Mouse (Mus musculus) lung, postnatal 25 days (tissue): ENCODE measurements around the gene Bicd1.

ENCODE experiments used
- DNase-seq: peaks from one replicate; pipeline ENCODE4 v3.0.0; 2022; ENCODE audit warnings: low spot score

Bicd1 gene

DNA sequence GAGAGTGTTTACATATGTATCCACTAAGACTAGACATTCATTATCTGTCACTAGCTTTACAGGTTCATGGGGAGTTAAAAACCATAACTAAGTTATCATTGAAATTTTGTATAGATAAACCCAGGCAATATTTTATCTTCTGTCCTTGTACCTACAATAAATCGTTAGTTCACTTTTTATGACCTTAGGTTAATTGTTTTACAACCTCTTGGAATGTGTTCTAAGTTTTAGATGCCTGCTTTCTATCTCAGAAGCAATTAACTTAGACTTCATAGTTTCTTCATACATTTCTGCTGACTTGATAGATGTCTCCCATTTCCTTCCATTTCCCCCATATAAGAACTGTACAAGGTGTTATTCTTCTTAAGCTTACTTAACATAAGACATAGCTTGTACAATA is 158.5 kb downstream of the Bicd1 start:
- DNase-seq: no peak

DNA sequence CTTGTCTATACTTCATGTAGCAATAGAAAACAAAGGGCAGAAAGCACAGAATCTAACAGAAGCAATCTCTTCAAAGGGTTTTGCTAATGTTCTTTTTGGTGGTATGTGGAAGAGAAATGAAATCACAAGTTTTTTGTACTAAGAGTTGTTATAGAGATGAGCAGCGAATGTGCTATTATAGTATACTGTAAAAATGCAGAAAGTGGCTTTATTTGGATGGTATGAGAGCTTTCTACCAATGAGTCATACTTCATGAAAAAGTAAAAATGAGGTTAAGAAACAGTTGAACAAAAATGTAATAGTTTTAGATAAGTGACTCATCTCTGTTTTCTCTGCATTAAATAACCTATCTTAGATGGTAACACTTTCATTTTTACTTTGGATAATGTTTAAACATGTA is 165.6 kb downstream of the Bicd1 start:
- DNase-seq: no peak

- DNase-seq: no peak
Measured at GRCm38 (mm10) chr6:149580053-149580452, 171.4 kb downstream of the Bicd1 start.

DNA sequence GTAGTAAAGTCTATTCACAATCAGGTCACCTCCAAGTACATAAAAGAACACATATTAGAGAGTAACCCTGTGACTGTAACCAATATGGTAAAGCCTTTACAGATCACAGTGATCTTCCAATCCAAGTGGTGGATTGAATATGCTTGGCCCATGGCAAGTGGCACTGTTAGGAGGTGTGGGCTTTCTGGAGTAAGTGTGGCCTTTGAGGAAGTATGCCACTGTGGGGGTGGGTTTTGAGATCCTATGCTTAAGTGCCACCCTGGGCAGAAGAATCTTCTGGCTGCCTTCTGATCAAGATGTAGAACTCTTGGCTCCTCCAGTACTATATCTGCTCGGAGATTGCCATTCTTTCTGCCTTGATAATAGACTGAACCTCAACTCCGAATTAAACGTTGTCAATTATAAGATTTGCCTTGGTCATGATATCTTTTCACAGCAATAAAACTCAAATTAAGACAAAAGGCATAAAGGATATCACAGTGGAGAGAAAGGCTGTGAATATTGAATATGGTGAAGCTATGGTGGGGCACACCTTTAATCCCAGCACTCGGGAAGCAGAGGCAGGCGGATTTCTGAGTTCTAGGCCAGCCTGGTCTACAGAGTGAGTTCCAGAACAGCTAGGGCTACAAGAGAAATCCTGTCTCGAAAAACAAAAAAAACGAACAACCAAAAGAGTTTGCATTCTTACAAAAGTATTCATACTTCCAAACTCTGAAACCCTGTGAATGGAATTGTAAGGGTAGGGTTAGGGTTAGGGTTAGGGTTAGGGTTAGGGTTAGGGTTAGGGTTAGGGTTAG is 177.2 kb downstream of the Bicd1 start:
- no peak for DNase-seq
